Mouse (Mus musculus) spleen, adult 2 months (tissue): ENCODE data around the gene Abcc4.

Source experiments
- CTCF ChIP-seq: fragments of 200-500 bp; IDR thresholded peaks from 2 replicates; pipeline ENCODE4 v1.5.1; 2011; ENCODE audit warnings: mild to moderate bottlenecking, inconsistent platforms; ENCODE audit not compliant: insufficient read depth, insufficient read length, insufficient replicate concordance; ENCODE audit errors: extremely low read depth
- POLR2A ChIP-seq: fragments of 200-500 bp; IDR thresholded peaks from 2 replicates; pipeline ENCODE4 v1.6.1; 2011; ENCODE audit warnings: low read depth, low read length, inconsistent platforms

- TF ChIP-seq CTCF: no peak
- no peak for TF ChIP-seq POLR2A
Observed at GRCm38 (mm10) chr14:118749068-118749467, 43.0 kb upstream of the Abcc4 start.
